Mouse (Mus musculus): Measurements from ENCODE around the gene Gm45213.
A peak's percentile ranks its signal among the peaks of the same experiment; 100 is the strongest.
"Not testable (repeated sequence)": the region's sequence is repeated elsewhere in the genome, so short reads cannot be mapped to it uniquely, and the experiment has no call there.

Gm45213 gene

GRCm38 (mm10) chr7:66048446-66049230 lies 5.2 kb downstream of the Gm45213 start:
- DNase-seq (ENCODE audit: low spot score): no peak

GRCm38 (mm10) chr7:66053946-66054483 lies 10.6 kb downstream of the Gm45213 start:
- DNase-seq (ENCODE audit: low spot score): no peak

GRCm38 (mm10) chr7:66055356-66055755 lies 12.0 kb downstream of the Gm45213 start:
- DNase-seq (ENCODE audit: low spot score): not testable (repeated sequence)

- no peak for DNase-seq (ENCODE audit: low spot score)
Measured at GRCm38 (mm10) chr7:66058703-66059102, 15.3 kb downstream of the Gm45213 start, which contains the start of gene Snrpa1. Gene Snrpa1 (plus strand): TSS chr7:66059003.

GRCm38 (mm10) chr7:66060066-66060956 lies 16.9 kb downstream of the Gm45213 start:
- DNase-seq (ENCODE audit: low spot score): peak; percentile 74

- DNase-seq (ENCODE audit: low spot score): no peak
Measured at GRCm38 (mm10) chr7:66061057-66061456, 17.7 kb downstream of the Gm45213 start.

GRCm38 (mm10) chr7:66076411-66076810 lies 33.0 kb downstream of the Gm45213 start:
- no peak for DNase-seq (ENCODE audit: low spot score)

- DNase-seq (ENCODE audit: low spot score): peak; percentile 90
Measured at GRCm38 (mm10) chr7:66079364-66080230, 36.2 kb downstream of the Gm45213 start, which contains the start of gene Selenos. Gene Selenos (plus strand): TSS chr7:66079649.

GRCm38 (mm10) chr7:66080231-66080613 lies 36.8 kb downstream of the Gm45213 start:
- DNase-seq (ENCODE audit: low spot score): no peak

- no peak for DNase-seq (ENCODE audit: low spot score)
Measured at GRCm38 (mm10) chr7:66083757-66084156, 40.4 kb downstream of the Gm45213 start.

- DNase-seq (ENCODE audit: low spot score): no peak
Measured at GRCm38 (mm10) chr7:66084546-66084945, 41.1 kb downstream of the Gm45213 start.

GRCm38 (mm10) chr7:66087652-66088051 lies 44.2 kb downstream of the Gm45213 start:
- DNase-seq (ENCODE audit: low spot score): no peak

- DNase-seq (ENCODE audit: low spot score): no peak
Measured at GRCm38 (mm10) chr7:66088077-66088476, 44.7 kb downstream of the Gm45213 start.

- no peak for DNase-seq (ENCODE audit: low spot score)
Measured at GRCm38 (mm10) chr7:66090676-66091190, 47.3 kb downstream of the Gm45213 start.

GRCm38 (mm10) chr7:66091553-66091952 lies 48.2 kb downstream of the Gm45213 start:
- DNase-seq (ENCODE audit: low spot score): no peak

GRCm38 (mm10) chr7:66092656-66093055 lies 49.3 kb downstream of the Gm45213 start:
- DNase-seq (ENCODE audit: low spot score): no peak

- DNase-seq (ENCODE audit: low spot score): no peak
Measured at GRCm38 (mm10) chr7:66094141-66094540, 50.7 kb downstream of the Gm45213 start.

- DNase-seq (ENCODE audit: low spot score): no peak
Measured at GRCm38 (mm10) chr7:66098803-66099202, 55.4 kb downstream of the Gm45213 start.

- no peak for DNase-seq (ENCODE audit: low spot score)
Measured at GRCm38 (mm10) chr7:66101866-66102265, 58.5 kb downstream of the Gm45213 start.

- no peak for DNase-seq (ENCODE audit: low spot score)
Measured at GRCm38 (mm10) chr7:66104531-66104930, 61.1 kb downstream of the Gm45213 start.

- DNase-seq (ENCODE audit: low spot score): no peak
Measured at GRCm38 (mm10) chr7:66105771-66106170, 62.4 kb downstream of the Gm45213 start.

Measured in spleen, adult 12 weeks (tissue).